Mouse (Mus musculus): ENCODE results near the gene Szrd1.

DNA sequence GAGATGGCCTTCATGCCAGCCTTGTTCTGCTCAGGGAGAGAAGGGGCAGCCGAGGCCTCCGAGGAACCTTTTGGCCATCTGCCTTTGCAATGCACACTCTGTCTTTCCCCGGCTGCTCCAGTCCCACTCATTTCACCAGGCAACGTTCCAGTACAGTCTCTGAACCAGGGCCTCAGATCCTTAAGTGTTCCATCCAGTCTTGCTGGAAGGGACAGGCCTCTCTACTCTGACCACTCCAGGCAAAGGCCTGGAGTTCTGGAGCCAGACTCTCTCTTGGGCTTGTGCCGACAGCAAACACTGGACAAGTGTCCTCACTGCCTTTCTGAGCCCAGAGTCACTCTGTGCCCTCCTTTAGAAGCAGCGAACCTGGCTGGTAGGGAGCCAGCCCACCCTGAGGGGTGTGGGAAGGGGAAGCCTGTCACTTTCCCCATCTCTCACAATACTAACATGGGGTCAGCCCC is 25.0 kb downstream of the Szrd1 start:
- no peak for TF ChIP-seq CTCF (IDR thresholded peaks at IDR 0.05; ENCODE audit: borderline replicate concordance, insufficient read depth, low read depth, low read length)
- no peak for TF ChIP-seq POLR2A (IDR thresholded peaks at IDR 0.05; ENCODE audit: borderline replicate concordance, insufficient read depth, low read length)

All from cerebellum, adult 2 months (tissue).